Mouse (Mus musculus) neural tube, embryonic 11.5 days (tissue): ENCODE results near the gene Krtap6-2. TPM values are rescaled to one million over a fixed set of nuclear protein-coding genes. Genes with fewer than 3 reads are reported as not detected.

Source experiments
- polyA plus RNA-seq: library from polyadenylated mRNA; unstranded; fragments of >200 nt; fragmentation: Nextera tagmentation; extraction: Ambion mirVana; gene quantifications from 2 replicates; pipeline ENCODE4 v1.2.1, GENCODE M21; 2014

The Krtap6-2 gene
- polyA plus RNA-seq, 1 experiment from 2014 or later, result not detected

Other genes starting within 250 kb of the Krtap6-2 start
- gene 1110057P08Rik, start 245.4 kb downstream of the Krtap6-2 start, polyA plus RNA-seq, result not detected in 2 replicates
- gene Krtap20-2, start 214.2 kb downstream of the Krtap6-2 start, polyA plus RNA-seq, result not detected in 2 replicates
- gene Krtap21-1, start 16.2 kb downstream of the Krtap6-2 start, polyA plus RNA-seq, result not detected in 2 replicates
- gene Krtap8-1, start 67.8 kb upstream of the Krtap6-2 start, polyA plus RNA-seq, result not detected in 2 replicates
- not detected in 2 replicates for gene Krtap7-1, start 88.2 kb upstream of the Krtap6-2 start, polyA plus RNA-seq
- gene Krtap11-1, start 151.1 kb upstream of the Krtap6-2 start, polyA plus RNA-seq, result not detected in 2 replicates